Mouse (Mus musculus) liver, adult 2 months (tissue): Measurements from ENCODE around the gene Rarb. TPM values are rescaled to one million over a fixed set of nuclear protein-coding genes. Genes with fewer than 3 reads are reported as not detected.

Source experiments
- DNase-seq: peaks from one replicate; pipeline ENCODE4 v3.0.0-alpha.2; 2011; ENCODE audit warnings: low read depth, low spot score; ENCODE audit errors: extremely low read depth
- H3K27ac ChIP-seq: fragments of 200-500 bp; replicated peaks from 2 replicates; pipeline ENCODE4 v1.5.1; 2012; ENCODE audit warnings: low read depth, mild to moderate bottlenecking, control low read depth, inconsistent platforms, low read length; ENCODE audit not compliant: insufficient read depth
- H3K27me3 ChIP-seq: fragments of 200-500 bp; 2 replicates; pipeline ENCODE4 v1.6.1; 2012; ENCODE audit warnings: mild to moderate bottlenecking, moderate library complexity, low read length, inconsistent platforms; ENCODE audit not compliant: control insufficient read depth, insufficient read depth
- H3K36me3 ChIP-seq: fragments of 200-500 bp; 2 replicates; pipeline ENCODE4 v1.6.1; 2012; ENCODE audit warnings: low read length, inconsistent platforms; ENCODE audit not compliant: control insufficient read depth, insufficient read depth
- H3K4me1 ChIP-seq: fragments of 200-500 bp; 2 replicates; pipeline ENCODE4 v1.6.1; 2011; ENCODE audit warnings: low read length; ENCODE audit not compliant: control insufficient read depth, insufficient read depth
- H3K4me3 ChIP-seq: fragments of 200-500 bp; 2 replicates; pipeline ENCODE4 v1.5.1; 2011; ENCODE audit warnings: low read depth, mild to moderate bottlenecking, control low read depth, low read length, moderate library complexity; ENCODE audit not compliant: insufficient read depth
- H3K79me2 ChIP-seq: fragments of 200-500 bp; 2 replicates; pipeline ENCODE4 v1.6.1; 2012; ENCODE audit warnings: inconsistent platforms, mild to moderate bottlenecking, low read length, moderate library complexity; ENCODE audit not compliant: control insufficient read depth, insufficient read depth
- H3K9ac ChIP-seq: fragments of 200-500 bp; 2 replicates; pipeline ENCODE4 v1.6.1; 2012; ENCODE audit warnings: low read depth, mild to moderate bottlenecking, control low read depth, inconsistent platforms, low read length
- CTCF ChIP-seq: fragments of 200-500 bp; IDR thresholded peaks from 2 replicates; pipeline ENCODE4 v1.5.1; 2011; ENCODE audit warnings: low read depth, low read length, control low read depth
- POLR2A ChIP-seq: fragments of 200-500 bp; IDR thresholded peaks from 2 replicates; pipeline ENCODE4 v1.6.1; 2011; ENCODE audit warnings: low read length, control low read depth; ENCODE audit not compliant: insufficient read depth; ENCODE audit errors: extremely low read depth
- WGBS: fragments of 180-500 bp; shearing (Covaris S2); methylation state at CpG from one replicate; pipeline ENCODE4 v1.1.7; 2018; 5-methylcytosine and 5-hydroxymethylcytosine counted together
- polyA plus RNA-seq: library from polyadenylated mRNA; depleted of rRNA; stranded (reverse); fragments of >200 nt; gene quantifications from 2 replicates; pipeline ENCODE4 v1.2.3, GENCODE M21; 2012
- total RNA-seq: library from RNA; depleted of rRNA; stranded (reverse); fragments of >200 nt; gene quantifications from 2 replicates; pipeline ENCODE4 v1.2.3, GENCODE M21; 2014

The Rarb gene
- total and polyA plus RNA-seq, 2 experiments, result 2.8 to 6.9 TPM

DNA sequence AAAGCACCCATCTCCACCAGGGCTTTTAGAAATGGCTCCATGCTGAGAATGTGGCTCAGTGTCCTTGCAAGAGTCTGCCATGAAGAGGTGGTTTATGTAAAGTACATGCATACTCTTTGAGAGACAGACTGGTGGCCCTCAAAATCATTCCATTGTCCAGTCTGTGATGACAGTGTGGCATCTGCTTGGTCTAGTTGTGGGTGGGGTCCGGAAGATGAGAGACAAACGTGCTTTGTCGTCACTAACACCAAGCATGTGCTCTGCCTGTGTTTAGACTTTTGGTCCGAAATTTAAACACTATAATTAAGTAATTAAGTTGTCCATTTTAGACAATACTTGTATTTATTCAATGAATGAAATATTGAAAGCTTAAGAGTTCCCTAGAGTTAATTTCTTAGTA lies 404.8 kb downstream of the Rarb start:
- Histone ChIP-seq H3K79me2 (no peaks in the 10 kb centered on the region), H3K36me3 (peaks cover 37% of the 10 kb centered on the region), H3K4me3 (no peak overlapping the region), H3K27ac (no peak overlapping the region), H3K4me1 (no peaks in the 10 kb centered on the region), H3K27me3 (no peaks in the 10 kb centered on the region), H3K9ac (no peak overlapping the region)
- WGBS, result 94% methylated on average over 4 of the region's 4 CpGs
- TF ChIP-seq POLR2A, result no peak
- TF ChIP-seq CTCF, result no peak
- DNase-seq, result no peak

DNA sequence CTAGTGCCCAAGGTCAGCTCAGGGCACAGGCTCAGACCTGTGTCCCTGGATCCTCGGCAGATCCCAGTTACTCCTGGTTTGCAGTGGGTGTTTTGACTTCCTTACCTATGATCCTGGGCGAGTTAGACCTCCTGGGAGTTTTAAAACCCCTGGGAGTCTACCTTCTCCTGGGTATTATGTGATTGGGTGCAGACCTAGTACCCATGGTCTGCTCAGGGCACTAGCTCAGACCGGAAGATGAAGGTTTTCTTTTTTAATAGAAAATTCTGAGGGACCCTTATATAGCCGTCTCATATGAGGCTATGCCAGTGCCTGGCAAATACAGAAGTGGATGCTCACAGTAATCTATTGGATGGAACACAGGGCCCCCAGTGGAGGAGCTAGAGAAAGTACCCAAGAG lies 413.8 kb downstream of the Rarb start:
- no peaks in the 10 kb centered on the region; the same call in 1 of the 2 replicates for H3K79me2 ChIP-seq
- WGBS, result 90% methylated on average over 4 of the region's 4 CpGs
- DNase-seq, result no peak
- H3K4me3 ChIP-seq, result no peak overlapping the region
- H3K27ac ChIP-seq, result no peak overlapping the region
- TF ChIP-seq POLR2A (no peak), CTCF (no peak)
- H3K9ac ChIP-seq, result no peak overlapping the region
- H3K4me1 ChIP-seq, result no peaks in the 10 kb centered on the region
- no peaks in the 10 kb centered on the region for H3K27me3 ChIP-seq
- H3K36me3 ChIP-seq, result peaks cover 23% of the 10 kb centered on the region

DNA sequence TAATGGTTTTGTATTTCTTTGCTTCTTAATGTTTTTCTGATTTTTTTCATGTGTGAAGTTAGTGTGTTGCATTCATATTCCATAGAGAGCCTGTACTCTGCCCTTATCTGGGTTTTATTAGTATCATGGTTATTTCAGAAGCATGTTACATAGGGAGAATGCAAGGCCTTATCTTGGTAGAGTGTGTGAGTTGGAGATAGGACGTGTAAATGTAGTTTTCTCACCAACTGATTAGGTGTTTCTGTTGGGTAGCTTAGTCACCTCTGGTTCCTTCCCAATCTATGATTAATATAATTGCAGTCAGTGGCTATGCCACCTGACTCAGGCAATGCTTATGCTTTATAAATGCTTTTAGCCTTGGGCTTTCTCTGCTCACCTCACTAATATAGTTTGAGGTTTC lies 434.2 kb downstream of the Rarb start:
- peaks cover 10% of the 10 kb centered on the region; the same call in 1 of the 2 replicates for H3K79me2 ChIP-seq
- 78% methylated on average over 1 of the region's 1 CpGs for WGBS
- no peak overlapping the region for H3K9ac ChIP-seq
- H3K4me3 ChIP-seq, result no peak overlapping the region
- peaks cover 6% of the 10 kb centered on the region for H3K4me1 ChIP-seq
- no peaks in the 10 kb centered on the region for H3K27me3 ChIP-seq
- H3K36me3 ChIP-seq, result peaks cover 14% of the 10 kb centered on the region
- DNase-seq, result no peak
- no peak for TF ChIP-seq POLR2A
- TF ChIP-seq CTCF, result no peak
- H3K27ac ChIP-seq, result no peak overlapping the region
